Mouse (Mus musculus): Measurements from ENCODE around the gene Fkbp11.

Gene Fkbp11

GRCm38 (mm10) chr15:98727443-98728321, at the start of gene Fkbp11:
Fkbp11 (minus strand) TSS chr15:98728198.
- peak; percentile 48 to 50 for DNase-seq (ENCODE audit: low spot score in 2 of 2)

- no peak for DNase-seq (ENCODE audit: low spot score in 2 of 2)
Measured at GRCm38 (mm10) chr15:98777762-98778161, 49.8 kb upstream of the Fkbp11 start, which contains the start of gene Wnt10b. Wnt10b (minus strand) TSS chr15:98778150.

- no peak for DNase-seq (ENCODE audit: low spot score in 2 of 2)
Measured at GRCm38 (mm10) chr15:98777005-98777616, 49.1 kb upstream of the Fkbp11 start.

GRCm38 (mm10) chr15:98776280-98777004, 48.4 kb upstream of the Fkbp11 start:
- no peak for DNase-seq (ENCODE audit: low spot score in 2 of 2)

- no peak for DNase-seq (ENCODE audit: low spot score in 2 of 2)
Measured at GRCm38 (mm10) chr15:98775533-98775932, 47.5 kb upstream of the Fkbp11 start.

GRCm38 (mm10) chr15:98774096-98774495, 46.1 kb upstream of the Fkbp11 start:
- no peak for DNase-seq (ENCODE audit: low spot score in 2 of 2)

- DNase-seq (ENCODE audit: low spot score in 2 of 2) = no peak
Measured at GRCm38 (mm10) chr15:98772511-98773211, 44.7 kb upstream of the Fkbp11 start.

GRCm38 (mm10) chr15:98771813-98772425, 43.9 kb upstream of the Fkbp11 start:
- DNase-seq (ENCODE audit: low spot score in 2 of 2) = no peak

GRCm38 (mm10) chr15:98768259-98768658, 40.3 kb upstream of the Fkbp11 start:
- DNase-seq (ENCODE audit: low spot score in 2 of 2) = no peak

- DNase-seq (ENCODE audit: low spot score in 2 of 2) = no peak
Measured at GRCm38 (mm10) chr15:98765929-98766328, 37.9 kb upstream of the Fkbp11 start.

- DNase-seq (ENCODE audit: low spot score in 2 of 2) = peak; percentile 92 to 97
Measured at GRCm38 (mm10) chr15:98762670-98763529, 34.9 kb upstream of the Fkbp11 start, which contains the start of gene Arf3. Arf3 (minus strand) TSS chr15:98763214.

GRCm38 (mm10) chr15:98762201-98762621, 34.2 kb upstream of the Fkbp11 start:
- peak; percentile 61 to 64 for DNase-seq (ENCODE audit: low spot score in 2 of 2)

GRCm38 (mm10) chr15:98754125-98754524, 26.1 kb upstream of the Fkbp11 start:
- no peak for DNase-seq (ENCODE audit: low spot score in 2 of 2)

GRCm38 (mm10) chr15:98753021-98753423, 25.0 kb upstream of the Fkbp11 start:
- no peak for DNase-seq (ENCODE audit: low spot score in 2 of 2)

- no peak for DNase-seq (ENCODE audit: low spot score in 2 of 2)
Measured at GRCm38 (mm10) chr15:98749093-98749492, 21.1 kb upstream of the Fkbp11 start.

GRCm38 (mm10) chr15:98747296-98747695, 19.3 kb upstream of the Fkbp11 start:
- no peak for DNase-seq (ENCODE audit: low spot score in 2 of 2)

GRCm38 (mm10) chr15:98746344-98746965, 18.5 kb upstream of the Fkbp11 start:
- DNase-seq (ENCODE audit: low spot score in 2 of 2) = no peak

GRCm38 (mm10) chr15:98743863-98744262, 15.9 kb upstream of the Fkbp11 start:
- peak in 1 of 2 experiments; percentile 14 for DNase-seq (ENCODE audit: low spot score in 2 of 2)

GRCm38 (mm10) chr15:98742766-98743428, 14.9 kb upstream of the Fkbp11 start:
- DNase-seq (ENCODE audit: low spot score in 2 of 2) = no peak
